Mouse (Mus musculus) MEL (cell line): Measurements from ENCODE around the gene BC034090. TPM values are rescaled to one million over a fixed set of nuclear protein-coding genes. Genes with fewer than 3 reads are reported as not detected.

Experiments used
- DNase-seq: peaks from one replicate; pipeline ENCODE4 v3.0.0; 2011; ENCODE audit warnings: low read depth, low spot score
- H3K27ac ChIP-seq: 2 replicates; pipeline ENCODE4 v1.5.1; 2012; ENCODE audit warnings: low read depth, mild to moderate bottlenecking, control low read depth, low read length, moderate library complexity; ENCODE audit not compliant: control insufficient read depth
- H3K27me3 ChIP-seq, 2 experiments: fragments of 150-350 bp in 1 of 2; sonication (generic) in 1 of 2; 2 replicates each; pipeline ENCODE4 v1.6.1; 2012; ENCODE audit warnings: low read length in 2 of 2, mild to moderate bottlenecking in 2 of 2, improper control_type of control experiment in 1 of 2, moderate library complexity in 1 of 2; ENCODE audit not compliant: insufficient read depth in 2 of 2, control insufficient read depth in 1 of 2
- H3K36me3 ChIP-seq, 2 experiments: 2 replicates each; pipeline ENCODE4 v1.6.1; 2012 to 2014; ENCODE audit warnings: low read length in 2 of 2, improper control_type of control experiment in 1 of 2, inconsistent platforms in 1 of 2, mild to moderate bottlenecking in 1 of 2; ENCODE audit not compliant: insufficient read depth in 2 of 2, control insufficient read depth in 1 of 2
- H3K4me1 ChIP-seq, 2 experiments: fragments of 150-350 bp in 1 of 2; sonication (generic) in 1 of 2; 2 replicates each; pipeline ENCODE4 v1.6.1; 2012; ENCODE audit warnings: low read length in 2 of 2, improper control_type of control experiment in 1 of 2, mild to moderate bottlenecking in 1 of 2; ENCODE audit not compliant: insufficient read depth in 2 of 2, control insufficient read depth in 1 of 2
- H3K4me3 ChIP-seq, 2 experiments: fragments of 150-350 bp in 1 of 2; sonication (generic) in 1 of 2; 2 replicates each; pipeline ENCODE4 v1.5.1; 2012; ENCODE audit warnings: low read depth in 2 of 2, low read length in 2 of 2, mild to moderate bottlenecking in 2 of 2, moderate library complexity in 2 of 2, control low read depth in 1 of 2, improper control_type of control experiment in 1 of 2; ENCODE audit not compliant: control insufficient read depth in 1 of 2, insufficient read depth in 1 of 2
- H3K79me2 ChIP-seq: 2 replicates; pipeline ENCODE4 v1.6.1; 2012; ENCODE audit warnings: mild to moderate bottlenecking, low read length, moderate library complexity; ENCODE audit not compliant: control insufficient read depth, poor library complexity, insufficient read depth
- H3K9ac ChIP-seq: 2 replicates; pipeline ENCODE4 v1.6.1; 2012; ENCODE audit warnings: low read depth, mild to moderate bottlenecking, control low read depth, low read length, moderate library complexity; ENCODE audit not compliant: control insufficient read depth, poor library complexity, severe bottlenecking
- H3K9me3 ChIP-seq: fragments of 150-350 bp; sonication (generic); replicated peaks from 2 replicates; pipeline ENCODE4 v1.6.1; 2012; ENCODE audit warnings: mild to moderate bottlenecking, low read length, improper control_type of control experiment, moderate library complexity; ENCODE audit not compliant: insufficient read depth
- CHD1 ChIP-seq: IDR thresholded peaks from 2 replicates; pipeline ENCODE4 v1.6.1; 2012; ENCODE audit warnings: low read depth, mild to moderate bottlenecking, inconsistent platforms, low read length, improper control_type of control experiment
- MAZ ChIP-seq: IDR thresholded peaks from 2 replicates; pipeline ENCODE4 v1.6.1; 2012; ENCODE audit warnings: low read depth, mild to moderate bottlenecking, inconsistent platforms, low read length, improper control_type of control experiment
- MXI1 ChIP-seq: IDR thresholded peaks from 2 replicates; pipeline ENCODE4 v1.6.1; 2011; ENCODE audit warnings: mild to moderate bottlenecking, low read depth, low read length, improper control_type of control experiment
- MYB ChIP-seq: IDR thresholded peaks from 2 replicates; pipeline ENCODE4 v1.6.1; 2011; ENCODE audit warnings: mild to moderate bottlenecking, low read depth, low read length, improper control_type of control experiment
- NELFE ChIP-seq: IDR thresholded peaks from 2 replicates; pipeline ENCODE4 v1.6.1; 2011; ENCODE audit warnings: low read depth, low read length, improper control_type of control experiment
- NRF1 ChIP-seq: IDR thresholded peaks from 2 replicates; pipeline ENCODE4 v1.6.1; 2014; ENCODE audit warnings: low read depth, mild to moderate bottlenecking, inconsistent platforms, low read length, improper control_type of control experiment, moderate library complexity; ENCODE audit not compliant: poor library complexity, insufficient read depth, severe bottlenecking
- POLR2A ChIP-seq, 2 experiments: IDR thresholded peaks; 2 replicates each; pipeline ENCODE4 v1.6.1; 2011 to 2012; ENCODE audit warnings: low read length in 2 of 2, mild to moderate bottlenecking in 2 of 2, control low read depth in 1 of 2, improper control_type of control experiment in 1 of 2, low read depth in 1 of 2, moderate library complexity in 1 of 2; ENCODE audit not compliant: control insufficient read depth in 1 of 2, insufficient read depth in 1 of 2, poor library complexity in 1 of 2
- POLR2AphosphoS2 ChIP-seq: IDR thresholded peaks from 2 replicates; pipeline ENCODE4 v1.6.1; 2011; ENCODE audit warnings: low read length, improper control_type of control experiment
- RAD21 ChIP-seq: IDR thresholded peaks from 2 replicates; pipeline ENCODE4 v1.6.1; 2011; ENCODE audit warnings: mild to moderate bottlenecking, low read depth, low read length, improper control_type of control experiment
- SIN3A ChIP-seq: IDR thresholded peaks from 2 replicates; pipeline ENCODE4 v1.6.1; 2012; ENCODE audit warnings: low read length, improper control_type of control experiment, inconsistent platforms
- TCF12 ChIP-seq: IDR thresholded peaks from 2 replicates; pipeline ENCODE4 v1.6.1; 2014; ENCODE audit warnings: low read depth, mild to moderate bottlenecking, inconsistent platforms, low read length, improper control_type of control experiment, moderate library complexity
- UBTF ChIP-seq: IDR thresholded peaks from 2 replicates; pipeline ENCODE4 v1.6.1; 2012; ENCODE audit warnings: low read depth, mild to moderate bottlenecking, inconsistent platforms, low read length, improper control_type of control experiment, moderate library complexity, borderline replicate concordance; ENCODE audit not compliant: insufficient read depth
- USF1 ChIP-seq: IDR thresholded peaks from 2 replicates; pipeline ENCODE4 v1.6.1; 2014; ENCODE audit warnings: low read depth, mild to moderate bottlenecking, inconsistent platforms, low read length, improper control_type of control experiment, moderate library complexity
- ZNF384 ChIP-seq: IDR thresholded peaks from 2 replicates; pipeline ENCODE4 v1.6.1; 2012; ENCODE audit warnings: low read depth, mild to moderate bottlenecking, inconsistent platforms, low read length, improper control_type of control experiment
- polyA plus RNA-seq, 2 experiments: library from polyadenylated mRNA; stranded (reverse) in 1 of 2; unstranded in 1 of 2; fragments of >175 nt in 1 of 2; fragments of >200 nt in 1 of 2; gene quantifications; 2 replicates each; pipeline versions ENCODE4 v1.2.1 to v1.2.4; 2012; ENCODE audit warnings: low replicate concordance in 2 of 2, low read depth in 1 of 2; ENCODE audit not compliant: insufficient read length in 2 of 2, insufficient read depth in 1 of 2, missing spikeins in 1 of 2
- total RNA-seq: library from RNA; depleted of rRNA; stranded (reverse); fragments of 300-350 nt; gene quantifications from 2 replicates; pipeline ENCODE4 v1.2.3, GENCODE M21; 2012

Gene BC034090
- total and polyA plus RNA-seq, 3 experiments, result 0.12 to 0.28 TPM; not detected in 1

GRCm38 (mm10) chr1:155205311-155205710 lies 38.9 kb downstream of the BC034090 start:
- Histone ChIP-seq H3K9me3 (no peaks in the 10 kb centered on the region), H3K36me3 (peaks cover 0 to 16% of the 10 kb centered on the region in 2 experiments; a peak in 2 of 4 replicates), H3K79me2 (no peaks in the 10 kb centered on the region), H3K4me3 (no peak overlapping the region), H3K9ac (no peak overlapping the region), H3K27ac (no peak overlapping the region), H3K27me3 (no peaks in the 10 kb centered on the region), H3K4me1 (peaks cover 3 to 16% of the 10 kb centered on the region in 2 experiments)
- no peak for DNase-seq
- TF ChIP-seq NELFE, result no peak
- no peak for TF ChIP-seq MYB
- TF ChIP-seq SIN3A, result no peak

- H3K36me3 ChIP-seq, result peaks cover 0 to 17% of the 10 kb centered on the region in 2 experiments; a peak in 3 of 4 replicates
- H3K9ac ChIP-seq, result no peak overlapping the region
- H3K4me3 ChIP-seq, result no peak overlapping the region
- DNase-seq, result no peak
- no peaks in the 10 kb centered on the region for H3K27me3 ChIP-seq
- H3K27ac ChIP-seq, result no peak overlapping the region
- H3K4me1 ChIP-seq, result peaks cover 5 to 16% of the 10 kb centered on the region in 2 experiments
- no peaks in the 10 kb centered on the region for H3K9me3 ChIP-seq
- TF ChIP-seq MXI1 (no peak), POLR2AphosphoS2 (no peak), ZNF384 (no peak), UBTF (no peak), CHD1 (no peak), NRF1 (no peak), MAZ (no peak), TCF12 (no peak), RAD21 (no peak), POLR2A (IDR thresholded peaks at IDR 0.05; ENCODE audit: control insufficient read depth in 1 of 2, insufficient read depth in 1 of 2, low read depth in 1 of 2, low read length in 2 of 2, poor library complexity in 1 of 2) (no peak)
- no peaks in the 10 kb centered on the region for H3K79me2 ChIP-seq
Observed at GRCm38 (mm10) chr1:155204560-155205162, 39.6 kb downstream of the BC034090 start.

DNA sequence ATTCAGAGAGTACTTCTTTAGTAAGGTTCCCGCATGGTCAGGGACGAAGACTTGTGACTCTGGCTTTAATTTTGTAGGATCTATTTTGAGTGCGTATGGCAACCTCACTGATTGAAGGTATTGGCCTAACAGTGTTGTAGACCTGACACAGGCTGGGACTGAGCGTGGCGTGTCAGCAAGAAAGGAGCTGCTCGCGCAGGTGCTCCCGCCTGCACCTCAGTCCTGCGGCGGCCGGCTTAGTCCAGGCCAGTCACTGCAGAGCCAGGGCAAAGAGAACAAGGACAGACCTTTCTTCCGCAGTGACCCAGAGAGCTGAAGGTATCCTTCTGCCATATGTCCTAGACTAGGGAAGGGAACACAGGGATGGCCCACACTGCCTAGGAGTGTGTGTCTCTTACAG lies 40.3 kb downstream of the BC034090 start:
- Histone ChIP-seq H3K36me3 (peaks cover 3 to 17% of the 10 kb centered on the region in 2 experiments), H3K27me3 (no peaks in the 10 kb centered on the region), H3K79me2 (no peaks in the 10 kb centered on the region), H3K4me3 (no peak overlapping the region), H3K27ac (no peak overlapping the region), H3K9me3 (no peaks in the 10 kb centered on the region), H3K9ac (no peak overlapping the region), H3K4me1 (peaks cover 5 to 16% of the 10 kb centered on the region in 2 experiments)
- TF ChIP-seq NELFE (no peak), USF1 (no peak)
- no peak for DNase-seq
